ENCODE assay signal across 9 mouse cellular contexts in the genomic region with DNA sequence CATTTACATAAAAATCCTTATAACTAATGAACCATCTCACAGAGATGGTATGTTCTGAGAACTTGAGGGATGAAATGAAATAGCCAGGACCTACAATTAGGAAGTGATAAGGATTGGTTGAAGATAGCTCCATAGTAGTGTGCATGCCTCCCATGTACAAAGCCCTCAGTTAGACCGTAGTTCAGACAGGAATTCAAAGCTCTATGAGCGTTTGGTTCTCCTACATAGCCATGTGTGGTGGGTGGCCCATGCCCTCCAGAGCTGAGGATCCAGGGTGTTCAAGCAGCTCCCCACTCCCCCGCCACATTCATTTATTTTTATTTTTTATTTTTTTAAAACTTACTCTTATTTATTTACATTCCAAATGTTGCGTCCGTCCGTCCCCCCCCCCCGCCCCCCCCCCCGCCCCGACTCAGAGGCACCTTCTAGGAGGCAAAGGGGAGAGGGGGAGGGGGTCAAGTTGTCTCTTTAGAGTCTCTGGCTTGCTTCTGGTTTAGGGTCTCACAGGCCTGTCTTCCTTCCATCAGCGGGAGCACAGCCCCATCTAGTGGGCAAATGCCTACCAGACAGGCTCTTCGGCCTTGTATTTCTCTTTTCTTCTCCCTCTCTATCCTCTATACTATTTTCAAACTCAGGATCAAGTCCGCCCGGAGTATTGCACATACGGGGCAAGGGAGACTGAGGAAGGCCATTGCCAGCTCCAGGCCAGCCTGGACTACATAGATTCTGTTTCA. TPM values are rescaled to one million over a fixed set of nuclear protein-coding genes. Genes with fewer than 3 reads are reported as not detected.
DNase-seq lines count a peak whose midpoint lies in the region; ATAC-seq and TF ChIP-seq lines count a peak whose summit lies in the region.
"Had no signal": no experiment of that assay in that cellular context is flagged by ENCODE, and none has a peak within 500 bp of the region (broad histone marks: within the 10 kb centered on the region; RNA-seq: fewer than 3 reads in every experiment).

No protein-coding gene starts in this region.

- TF ChIP-seq CTCF in E14TG2a.4 (conservative IDR thresholded peaks at IDR 0.05; ENCODE audit: low read length): peak; percentile 57
- peak; percentile 76 for TF ChIP-seq CTCF in liver, embryonic 14.5 days (IDR thresholded peaks at IDR 0.05; ENCODE audit: low read depth)

- no peak overlapping the region for H3K27ac ChIP-seq in embryonic facial prominence, embryonic 14.5 days (replicated peaks; ENCODE audit: low read depth, low read length)
- no peak overlapping the region for H3K27ac ChIP-seq in liver, embryonic 14.5 days
- H3K27ac ChIP-seq in neural tube, embryonic 14.5 days (ENCODE audit: low read depth, low read length): no peak overlapping the region
- H3K27ac ChIP-seq: liver, embryonic 15.5 days had no signal

- no peak overlapping the region for H3K4me3 ChIP-seq in E14TG2a.4 (replicated peaks; ENCODE audit: low read length)
- H3K4me3 ChIP-seq in embryonic facial prominence, embryonic 14.5 days (ENCODE audit: low read depth, low read length): no peak overlapping the region
- H3K4me3 ChIP-seq in liver, embryonic 14.5 days (ENCODE audit: insufficient read depth in 1 of 2, low read depth in 2 of 2, low read length in 2 of 2): no peak overlapping the region
- no peak overlapping the region for H3K4me3 ChIP-seq in neural tube, embryonic 14.5 days (ENCODE audit: low read depth, low read length)
- H3K4me3 ChIP-seq: liver, embryonic 15.5 days had no signal

- intact Hi-C loops in heart, postnatal 10 days (cut with DNase I): loop anchor here (1.0 to 10.0 kb wide), 2 partner anchors 284 to 330 kb away; partner anchors contain the start of gene C1s1

- H3K9me3 ChIP-seq in E14TG2a.4 (ENCODE audit: low read length): no peaks in the 10 kb centered on the region
- H3K9me3 ChIP-seq in embryonic facial prominence, embryonic 14.5 days (ENCODE audit: control insufficient read depth, low read length): no peaks in the 10 kb centered on the region
- H3K9me3 ChIP-seq in liver, embryonic 14.5 days (ENCODE audit: control insufficient read depth, low read length): no peaks in the 10 kb centered on the region
- H3K9me3 ChIP-seq in neural tube, embryonic 14.5 days (ENCODE audit: control insufficient read depth, low read length): no peaks in the 10 kb centered on the region
- H3K9me3 ChIP-seq: liver, embryonic 15.5 days had no signal

- H3K4me2 ChIP-seq in embryonic facial prominence, embryonic 14.5 days (ENCODE audit: low read depth, low read length): no peak overlapping the region
- H3K4me2 ChIP-seq in liver, embryonic 14.5 days (ENCODE audit: low read depth): no peak overlapping the region
- H3K4me2 ChIP-seq in neural tube, embryonic 14.5 days (ENCODE audit: low read depth, low read length): no peak overlapping the region
- H3K4me2 ChIP-seq: liver, embryonic 15.5 days had no signal

- peak; percentile 75 for DNase-seq in adrenal gland, postnatal 14 days
- peak; percentile 83 for DNase-seq in embryonic facial prominence, embryonic 14.5 days (ENCODE audit: low spot score)
- DNase-seq in heart, postnatal 10 days: peak; percentile 65 to 78
- DNase-seq in kidney, postnatal 36 days: peak; percentile 38 to 76
- DNase-seq in liver, embryonic 14.5 days (ENCODE audit: low read depth in 3 of 3, low spot score in 3 of 3): peak; percentile 7 to 27 (median 26)
- DNase-seq in thymus, adult 18-20 months: peak; percentile 24 to 32

- H3K9ac ChIP-seq in embryonic facial prominence, embryonic 14.5 days (ENCODE audit: low read depth, low read length): no peak overlapping the region
- no peak overlapping the region for H3K9ac ChIP-seq in liver, embryonic 14.5 days (replicated peaks)
- H3K9ac ChIP-seq in neural tube, embryonic 14.5 days (replicated peaks; ENCODE audit: low read depth, low read length): no peak overlapping the region
- H3K9ac ChIP-seq: liver, embryonic 15.5 days had no signal

- H3K4me1 ChIP-seq in E14TG2a.4 (replicated peaks; ENCODE audit: low read depth, low read length): no peaks in the 10 kb centered on the region
- H3K4me1 ChIP-seq in embryonic facial prominence, embryonic 14.5 days (ENCODE audit: control insufficient read depth, insufficient read depth, low read length): peaks cover 4% of the 10 kb centered on the region; the same call in 1 of the 2 replicates
- H3K4me1 ChIP-seq in liver, embryonic 14.5 days (replicated peaks; ENCODE audit: control insufficient read depth in 2 of 2, insufficient read depth in 2 of 2, low read length in 1 of 2): no peaks in the 10 kb centered on the region
- no peaks in the 10 kb centered on the region for H3K4me1 ChIP-seq in neural tube, embryonic 14.5 days (ENCODE audit: control insufficient read depth, insufficient read depth, low read length)
- H3K4me1 ChIP-seq: liver, embryonic 15.5 days had no signal

- 22% methylated on average over 11 of the region's 14 CpGs for WGBS in embryonic facial prominence, embryonic 14.5 days
- WGBS in liver, embryonic 14.5 days (ENCODE audit: insufficient replicate concordance): 17% methylated on average over 10 of the region's 14 CpGs
- WGBS in neural tube, embryonic 14.5 days: 23% methylated on average over 11 of the region's 14 CpGs

- no peak for TF ChIP-seq EP300 in liver, embryonic 14.5 days (IDR thresholded peaks at IDR 0.05; ENCODE audit: low read depth)

- H3K27me3 ChIP-seq in E14TG2a.4 (ENCODE audit: insufficient read depth, low read length): no peaks in the 10 kb centered on the region
- no peaks in the 10 kb centered on the region for H3K27me3 ChIP-seq in embryonic facial prominence, embryonic 14.5 days (replicated peaks; ENCODE audit: control insufficient read depth, insufficient read depth, low read length)
- H3K27me3 ChIP-seq in liver, embryonic 14.5 days (ENCODE audit: control insufficient read depth, insufficient read depth, low read length): no peaks in the 10 kb centered on the region
- no peaks in the 10 kb centered on the region for H3K27me3 ChIP-seq in neural tube, embryonic 14.5 days (ENCODE audit: control insufficient read depth, insufficient read depth, low read length)
- H3K27me3 ChIP-seq: liver, embryonic 15.5 days had no signal

- no peaks in the 10 kb centered on the region for H3K36me3 ChIP-seq in E14TG2a.4 (ENCODE audit: insufficient read depth, low read length)
- no peaks in the 10 kb centered on the region for H3K36me3 ChIP-seq in embryonic facial prominence, embryonic 14.5 days (ENCODE audit: control insufficient read depth, insufficient read depth, low read length)
- H3K36me3 ChIP-seq in liver, embryonic 14.5 days (replicated peaks; ENCODE audit: control insufficient read depth, insufficient read depth, low read depth): no peaks in the 10 kb centered on the region
- no peaks in the 10 kb centered on the region for H3K36me3 ChIP-seq in neural tube, embryonic 14.5 days (ENCODE audit: control insufficient read depth, insufficient read depth, low read length)
- H3K36me3 ChIP-seq: liver, embryonic 15.5 days had no signal

- ATAC-seq in embryonic facial prominence, embryonic 14.5 days (ENCODE audit: low read depth): peak; percentile 82
- ATAC-seq in liver, embryonic 14.5 days (ENCODE audit: insufficient read depth): peak; percentile 37; the same call in 1 of the 2 replicates
- ATAC-seq in neural tube, embryonic 14.5 days (ENCODE audit: low read depth): peak; percentile 93

RNA-seq across cellular contexts. Expression of gene Vmn2r27, which starts 28.7 kb away (rescaled TPM):
- total RNA-seq in adrenal gland, postnatal 14 days (2021): not detected in 2 replicates
- not detected in 2 replicates for polyA plus RNA-seq in embryonic facial prominence, embryonic 14.5 days (2014; fragmentation: Nextera tagmentation; extraction: Ambion mirVana)
- not detected for total RNA-seq in heart, postnatal 10 days (2021)
- not detected in 2 replicates for polyA plus RNA-seq in liver, embryonic 14.5 days (2012; rRNA removed)
- not detected in 2 replicates for polyA plus RNA-seq in liver, embryonic 14.5 days (2014; fragmentation: Nextera tagmentation; extraction: Ambion mirVana)
- polyA plus RNA-seq in neural tube, embryonic 14.5 days (2014; fragmentation: Nextera tagmentation; extraction: Ambion mirVana): not detected in 2 replicates
- polyA plus RNA-seq: liver, embryonic 15.5 days had no signal

RNA-seq across cellular contexts. Expression of gene Cd163, which starts 44.1 kb away (rescaled TPM):
- total RNA-seq in adrenal gland, postnatal 14 days (2021): 13.1 and 18.3 TPM in 2 replicates
- 0.35 and 0.75 TPM in 2 replicates for polyA plus RNA-seq in embryonic facial prominence, embryonic 14.5 days (2014; fragmentation: Nextera tagmentation; extraction: Ambion mirVana)
- total RNA-seq in heart, postnatal 10 days (2021): 1 to 10 TPM; 4.7 to 9.7 TPM
- polyA plus RNA-seq in liver, embryonic 14.5 days (2012; rRNA removed): 0.02 and 0.03 TPM in 2 replicates
- polyA plus RNA-seq in liver, embryonic 14.5 days (2014; fragmentation: Nextera tagmentation; extraction: Ambion mirVana): 0.04 and 0.06 TPM in 2 replicates
- polyA plus RNA-seq in neural tube, embryonic 14.5 days (2014; fragmentation: Nextera tagmentation; extraction: Ambion mirVana): 0.05 and 0.15 TPM in 2 replicates

Comparison
In these comparisons a context has a peak if more than half of its experiments do, and no peak if none do; other contexts are left out.
1. DNase-seq: peak in every context shown above with its lines; median percentile 83 in embryonic facial prominence, embryonic 14.5 days; 75 in adrenal gland, postnatal 14 days; 72 in heart, postnatal 10 days; 57 in kidney, postnatal 36 days; 28 in thymus, adult 18-20 months; 26 in liver, embryonic 14.5 days.
2. ATAC-seq: peak in every context shown above with its lines; median percentile 93 in neural tube, embryonic 14.5 days; 82 in embryonic facial prominence, embryonic 14.5 days; 37 in liver, embryonic 14.5 days.